Mouse (Mus musculus) lung, postnatal 36 days (tissue): ENCODE results near the gene Olfr598.
"Not testable (repeated sequence)": the region's sequence is repeated elsewhere in the genome, so short reads cannot be mapped to it uniquely, and the experiment has no call there.

Experiments used
- DNase-seq: peaks from one replicate; pipeline ENCODE4 v3.0.0; 2022; ENCODE audit warnings: mixed read lengths

Gene Olfr598

DNA sequence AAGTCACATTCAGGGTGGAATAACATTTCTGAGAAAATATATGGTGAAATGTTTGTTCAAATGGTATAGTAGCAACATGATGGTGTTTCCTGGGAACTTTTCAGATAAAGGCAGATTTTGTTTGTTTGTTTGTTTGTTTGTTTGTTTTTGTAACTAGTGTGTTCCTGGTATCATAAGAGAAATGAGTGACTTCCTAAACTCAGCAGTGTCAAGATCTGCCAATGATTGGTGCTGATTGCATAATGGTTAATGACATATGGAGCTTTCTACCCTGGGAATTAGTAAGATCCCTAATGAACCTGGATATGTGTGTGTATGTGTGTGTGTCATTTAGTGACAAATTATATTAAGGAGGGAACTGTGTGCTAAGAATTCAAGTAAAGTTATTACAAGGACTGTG lies at the start of gene Olfr598:
TSS of gene Olfr598 (plus strand) at position 301 of the 400 bp plus-strand sequence.
- no peak for DNase-seq

DNA sequence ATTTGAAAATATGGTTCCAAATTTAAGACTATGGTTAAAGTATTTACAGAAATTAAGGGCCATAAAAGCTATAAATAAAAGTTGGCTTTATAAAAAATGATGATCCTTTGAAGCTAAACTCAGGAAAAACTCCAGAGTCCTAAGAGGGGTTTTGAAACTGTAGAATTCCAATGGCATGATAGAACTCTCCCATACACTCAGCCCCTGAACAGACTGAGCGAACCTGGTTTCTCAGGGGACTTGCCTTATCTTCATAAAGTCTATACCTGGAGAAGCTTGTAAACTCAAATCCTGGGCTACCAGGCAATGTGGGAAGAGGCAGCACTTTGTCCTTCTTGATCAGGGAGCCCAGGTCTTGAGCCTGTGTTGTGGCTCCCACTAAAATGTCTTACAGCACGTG lies 18.0 kb upstream of the Olfr598 start, which contains the start of gene Olfr596:
TSS of gene Olfr596 (plus strand) at position 301 of the 400 bp plus-strand sequence.
- DNase-seq: not testable (repeated sequence)

DNA sequence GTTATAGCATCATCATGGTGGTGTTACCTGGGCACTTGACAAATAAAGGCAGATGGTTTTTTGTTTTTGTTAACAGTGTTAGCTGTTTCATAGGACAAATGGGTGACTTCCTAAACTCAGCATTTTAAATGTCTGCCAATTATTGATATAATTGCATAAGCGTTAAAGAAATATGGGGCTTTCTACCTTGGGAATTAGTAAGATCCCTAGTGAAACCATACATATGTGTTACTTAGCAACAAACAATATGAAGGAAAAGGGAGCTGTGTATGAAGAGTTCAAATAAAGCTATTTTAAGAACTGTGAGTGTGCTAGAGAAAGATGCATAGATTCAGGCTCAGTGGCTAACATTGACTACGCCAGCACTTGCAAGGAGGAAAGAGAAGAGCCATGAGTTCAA lies 7.4 kb upstream of the Olfr598 start, which contains the start of gene Olfr597:
TSS of gene Olfr597 (plus strand) at position 301 of the 400 bp plus-strand sequence.
- DNase-seq: not testable (repeated sequence)

GRCm38 (mm10) chr7:103335617-103336016 lies 12.2 kb downstream of the Olfr598 start, which contains the start of gene Olfr599:
Olfr599 (plus strand) TSS chr7:103335917.
- DNase-seq: no peak

DNA sequence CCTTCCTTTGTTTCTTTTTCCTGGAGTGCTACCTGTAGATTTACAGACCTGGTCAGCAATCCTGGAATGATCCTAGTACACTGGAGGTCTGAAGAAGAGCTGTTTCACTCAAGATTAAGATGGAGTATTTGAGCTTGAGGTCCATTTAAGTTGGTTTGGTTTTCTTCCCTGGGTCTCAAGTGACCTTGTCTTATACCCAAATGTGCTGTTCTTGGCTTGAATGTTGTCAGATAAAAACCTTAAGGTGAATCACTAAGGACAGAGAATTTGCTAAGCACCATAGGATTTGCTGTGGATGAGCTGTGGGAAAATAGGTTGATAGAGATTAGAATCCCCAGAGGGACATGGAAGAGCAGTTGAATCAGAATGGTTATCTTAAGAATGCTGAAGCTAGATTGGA lies 26.2 kb downstream of the Olfr598 start, which contains the start of gene Olfr600:
TSS of gene Olfr600 (minus strand) at position 101 of the 400 bp plus-strand sequence.
- DNase-seq: no peak

DNA sequence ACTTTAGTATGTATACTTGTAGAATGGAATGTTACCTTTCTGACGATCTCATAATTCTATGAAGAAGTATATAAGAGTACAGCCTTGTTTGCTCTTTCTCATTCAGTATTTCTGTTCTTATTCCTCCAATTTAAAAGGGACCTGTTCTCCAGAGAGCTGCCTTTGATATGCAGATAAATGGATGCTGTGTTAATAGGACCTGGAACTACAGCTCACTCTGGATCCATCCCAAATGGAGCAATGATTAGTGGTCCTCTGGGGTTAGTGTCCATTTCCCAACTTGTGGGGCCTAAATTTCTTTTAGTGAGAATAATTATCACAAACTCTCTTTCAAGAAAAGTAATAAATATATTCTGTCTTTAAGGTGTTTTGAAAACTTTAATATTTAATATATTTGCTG lies 39.2 kb downstream of the Olfr598 start, which contains the start of gene Olfr601:
TSS of gene Olfr601 (minus strand) at position 101 of the 400 bp plus-strand sequence.
- DNase-seq: no peak
